8 mouse cellular contexts compared by ENCODE assay signal in genomic region chr8:84708071-84708541, GRCm38 (mm10). TPM values are rescaled to one million over a fixed set of nuclear protein-coding genes. Genes with fewer than 3 reads are reported as not detected.
A peak's percentile ranks its signal among the peaks of the same experiment; 100 is the strongest.
DNase-seq lines count a peak whose midpoint lies in the region; ATAC-seq lines count a peak whose summit lies in the region.

No protein-coding gene starts in this region.

- DNase-seq in heart, embryonic 10.5 days (ENCODE audit: low spot score) = no peak
- DNase-seq in heart, adult 9 months (ENCODE audit: low spot score in 2 of 2) = no peak
- DNase-seq in induced T-regulatory cell, adult 2 months (ENCODE audit: low read depth) = peak; percentile 22
- DNase-seq in midbrain, embryonic 11.5 days (ENCODE audit: low spot score, missing footprints) = peak; percentile 94
- DNase-seq in Muller cell, postnatal 12 days (ENCODE audit: inconsistent ontology term) = no peak
- DNase-seq in natural killer cell, adult 2 months (ENCODE audit: low spot score in 2 of 2) = no peak
- DNase-seq in adrenal gland, postnatal 10 days = no peak

- peak overlapping the region; percentile 53 for H3K4me3 ChIP-seq in heart, embryonic 10.5 days
- peak overlapping the region; percentile 21; the same call in 1 of the 2 replicates for H3K4me3 ChIP-seq in embryonic facial prominence, embryonic 15.5 days (replicated peaks)
- peak overlapping the region; percentile 4; the same call in 1 of the 2 replicates for H3K4me3 ChIP-seq in midbrain, embryonic 11.5 days (ENCODE audit: low read depth, low read length)

- H3K36me3 ChIP-seq in heart, embryonic 10.5 days = no peaks in the 10 kb centered on the region
- peaks cover 22% of the 10 kb centered on the region for H3K36me3 ChIP-seq in embryonic facial prominence, embryonic 15.5 days
- H3K36me3 ChIP-seq in midbrain, embryonic 11.5 days (ENCODE audit: control insufficient read depth, insufficient read depth, low read length) = no peaks in the 10 kb centered on the region

- H3K4me2 ChIP-seq in embryonic facial prominence, embryonic 15.5 days (replicated peaks) = peak overlapping the region; percentile 29; the same call in 1 of the 2 replicates
- H3K4me2 ChIP-seq in midbrain, embryonic 11.5 days = peak overlapping the region; percentile 26; the same call in 1 of the 2 replicates

- ATAC-seq in embryonic facial prominence, embryonic 15.5 days (ENCODE audit: insufficient number of reproducible peaks, low FRiP score, low TSS enrichment, low read depth) = no peak
- ATAC-seq in midbrain, embryonic 11.5 days (ENCODE audit: low FRiP score) = no peak

- no peak overlapping the region for H3K9ac ChIP-seq in embryonic facial prominence, embryonic 15.5 days
- peak overlapping the region; percentile 27; the same call in 1 of the 2 replicates for H3K9ac ChIP-seq in midbrain, embryonic 11.5 days (ENCODE audit: low read length)

- H3K4me1 ChIP-seq in heart, embryonic 10.5 days = peaks cover 65% of the 10 kb centered on the region
- peaks cover 84% of the 10 kb centered on the region for H3K4me1 ChIP-seq in embryonic facial prominence, embryonic 15.5 days
- H3K4me1 ChIP-seq in midbrain, embryonic 11.5 days (ENCODE audit: control insufficient read depth, insufficient read depth, low read length) = peaks cover 59% of the 10 kb centered on the region

- H3K27me3 ChIP-seq in heart, embryonic 10.5 days (ENCODE audit: insufficient read depth, poor library complexity, severe bottlenecking) = peaks cover 95% of the 10 kb centered on the region
- H3K27me3 ChIP-seq in embryonic facial prominence, embryonic 15.5 days = peaks cover 46% of the 10 kb centered on the region
- H3K27me3 ChIP-seq in midbrain, embryonic 11.5 days (ENCODE audit: control insufficient read depth, insufficient read depth, low read length) = peaks cover 76% of the 10 kb centered on the region

- WGBS in heart, embryonic 10.5 days = 5% methylated on average over 15 of the region's 15 CpGs
- 39% methylated on average over 15 of the region's 15 CpGs for WGBS in embryonic facial prominence, embryonic 15.5 days
- WGBS in midbrain, embryonic 11.5 days = 1% methylated on average over 15 of the region's 15 CpGs

- H3K9me3 ChIP-seq in heart, embryonic 10.5 days = no peaks in the 10 kb centered on the region
- H3K9me3 ChIP-seq in embryonic facial prominence, embryonic 15.5 days (replicated peaks) = no peaks in the 10 kb centered on the region
- no peaks in the 10 kb centered on the region for H3K9me3 ChIP-seq in midbrain, embryonic 11.5 days (ENCODE audit: control insufficient read depth, low read length)

- H3K27ac ChIP-seq in heart, embryonic 10.5 days = peak overlapping the region; percentile 82
- peak overlapping the region; percentile 60 for H3K27ac ChIP-seq in embryonic facial prominence, embryonic 15.5 days (replicated peaks)
- no peak overlapping the region for H3K27ac ChIP-seq in midbrain, embryonic 11.5 days (ENCODE audit: low read depth, low read length)

RNA-seq across cellular contexts. Expression of gene Lyl1, which starts 6.8 kb away (rescaled TPM):
- polyA plus RNA-seq in heart, embryonic 10.5 days (2016; fragmentation: Nextera tagmentation; extraction: Ambion mirVana) = 18.5 and 19.3 TPM in 2 replicates
- polyA plus RNA-seq in embryonic facial prominence, embryonic 15.5 days (2015; fragmentation: Nextera tagmentation; extraction: Ambion mirVana) = 5.8 and 6.0 TPM in 2 replicates
- polyA plus RNA-seq in midbrain, embryonic 11.5 days (2014; fragmentation: Nextera tagmentation; extraction: Ambion mirVana) = 5.1 and 6.5 TPM in 2 replicates
- 1 to 10 TPM; 7.8 to 8.5 TPM for total RNA-seq in adrenal gland, postnatal 10 days (2021)

RNA-seq across cellular contexts. Expression of gene G430095P16Rik, which starts 14.7 kb away (rescaled TPM):
- 2.1 and 3.2 TPM in 2 replicates for polyA plus RNA-seq in heart, embryonic 10.5 days (2016; fragmentation: Nextera tagmentation; extraction: Ambion mirVana)
- 4.2 and 4.9 TPM in 2 replicates for polyA plus RNA-seq in embryonic facial prominence, embryonic 15.5 days (2015; fragmentation: Nextera tagmentation; extraction: Ambion mirVana)
- 1.6 and 1.9 TPM in 2 replicates for polyA plus RNA-seq in midbrain, embryonic 11.5 days (2014; fragmentation: Nextera tagmentation; extraction: Ambion mirVana)
- total RNA-seq in adrenal gland, postnatal 10 days (2021) = under 1 TPM; 0.51 to 0.88 TPM

RNA-seq across cellular contexts. Expression of gene Nacc1, which starts 20.4 kb away (rescaled TPM):
- 22.2 and 25.0 TPM in 2 replicates for polyA plus RNA-seq in heart, embryonic 10.5 days (2016; fragmentation: Nextera tagmentation; extraction: Ambion mirVana)
- polyA plus RNA-seq in embryonic facial prominence, embryonic 15.5 days (2015; fragmentation: Nextera tagmentation; extraction: Ambion mirVana) = 16.7 and 16.9 TPM in 2 replicates
- polyA plus RNA-seq in midbrain, embryonic 11.5 days (2014; fragmentation: Nextera tagmentation; extraction: Ambion mirVana) = 18.6 and 21.4 TPM in 2 replicates
- total RNA-seq in adrenal gland, postnatal 10 days (2021) = 10 to 100 TPM; 59.1 to 62.9 TPM

RNA-seq across cellular contexts. Expression of gene Trmt1, which starts 22.0 kb away (rescaled TPM):
- 59.8 and 64.6 TPM in 2 replicates for polyA plus RNA-seq in heart, embryonic 10.5 days (2016; fragmentation: Nextera tagmentation; extraction: Ambion mirVana)
- 69.1 and 78.2 TPM in 2 replicates for polyA plus RNA-seq in embryonic facial prominence, embryonic 15.5 days (2015; fragmentation: Nextera tagmentation; extraction: Ambion mirVana)
- 39.9 and 45.6 TPM in 2 replicates for polyA plus RNA-seq in midbrain, embryonic 11.5 days (2014; fragmentation: Nextera tagmentation; extraction: Ambion mirVana)
- 10 to 100 TPM; 63.4 to 82.8 TPM for total RNA-seq in adrenal gland, postnatal 10 days (2021)

RNA-seq across cellular contexts. Expression of gene Ier2, which starts 45.5 kb away (rescaled TPM):
- polyA plus RNA-seq in heart, embryonic 10.5 days (2016; fragmentation: Nextera tagmentation; extraction: Ambion mirVana) = 71.6 and 103 TPM in 2 replicates
- polyA plus RNA-seq in embryonic facial prominence, embryonic 15.5 days (2015; fragmentation: Nextera tagmentation; extraction: Ambion mirVana) = 79.7 and 83.9 TPM in 2 replicates
- 49.9 and 52.9 TPM in 2 replicates for polyA plus RNA-seq in midbrain, embryonic 11.5 days (2014; fragmentation: Nextera tagmentation; extraction: Ambion mirVana)
- total RNA-seq in adrenal gland, postnatal 10 days (2021) = 10 to 100 TPM; 33.3 to 63.4 TPM

Comparison
In these comparisons a context has a peak if more than half of its experiments do, and no peak if none do; other contexts are left out.
1. DNase-seq: peak in induced T-regulatory cell, adult 2 months (single experiment) and midbrain, embryonic 11.5 days (single experiment); none in heart, embryonic 10.5 days (single experiment), heart, adult 9 months (0 of 2), Muller cell, postnatal 12 days (single experiment), natural killer cell, adult 2 months (0 of 2) and adrenal gland, postnatal 10 days (single experiment).
2. Peak in every context shown above with its lines, with median percentiles within 50 percentile points of each other: H3K4me3 ChIP-seq.